Mouse (Mus musculus) limb, embryonic 15.5 days (tissue): ENCODE data around the gene Usp36. TPM values are rescaled to one million over a fixed set of nuclear protein-coding genes. Genes with fewer than 3 reads are reported as not detected.
A peak's percentile ranks its signal among the peaks of the same experiment; 100 is the strongest.

ENCODE experiments used
- ATAC-seq: fragments of 200-750 bp; cut with Nextera tagmentation; 2 replicates; pipeline ENCODE4 v1.8.0; 2017; ENCODE audit warnings: low read depth, moderate TSS enrichment; ENCODE audit not compliant: insufficient number of reproducible peaks, low FRiP score, low TSS enrichment
- H3K27ac ChIP-seq: fragments of 300-500 bp; sonication (generic); 2 replicates; pipeline ENCODE4 v1.5.1; 2015; ENCODE audit warnings: moderate library complexity, mild to moderate bottlenecking, inconsistent platforms
- H3K27me3 ChIP-seq: fragments of 300-500 bp; sonication (generic); 2 replicates; pipeline ENCODE4 v1.6.1; 2015; ENCODE audit warnings: inconsistent platforms
- H3K36me3 ChIP-seq: fragments of 300-500 bp; sonication (generic); 2 replicates; pipeline ENCODE4 v1.6.1; 2015; ENCODE audit warnings: inconsistent platforms
- H3K4me1 ChIP-seq: fragments of 300-500 bp; sonication (generic); 2 replicates; pipeline ENCODE4 v1.6.1; 2015; ENCODE audit warnings: inconsistent platforms
- H3K4me2 ChIP-seq: fragments of 300-500 bp; sonication (generic); 2 replicates; pipeline ENCODE4 v1.6.1; 2015; ENCODE audit warnings: mild to moderate bottlenecking, inconsistent platforms
- H3K4me3 ChIP-seq: fragments of 300-500 bp; sonication (generic); 2 replicates; pipeline ENCODE4 v1.5.1; 2015; ENCODE audit warnings: mild to moderate bottlenecking, inconsistent platforms
- H3K9ac ChIP-seq: fragments of 300-500 bp; sonication (generic); 2 replicates; pipeline ENCODE4 v1.6.1; 2015; ENCODE audit warnings: inconsistent platforms
- H3K9me3 ChIP-seq: fragments of 300-500 bp; sonication (generic); 2 replicates; pipeline ENCODE4 v1.6.1; 2016; ENCODE audit warnings: inconsistent platforms
- WGBS: fragments of 180-500 bp; shearing (Covaris S2); methylation state at CpG from one replicate; pipeline ENCODE4 v1.1.7; 2015; 5-methylcytosine and 5-hydroxymethylcytosine counted together
- polyA plus RNA-seq: library from polyadenylated mRNA; unstranded; fragments of >200 nt; fragmentation: Nextera tagmentation; extraction: Ambion mirVana; gene quantifications from 2 replicates; pipeline ENCODE4 v1.2.1, GENCODE M21; 2015

The Usp36 gene
- polyA plus RNA-seq = 21.0 and 21.3 TPM in 2 replicates

DNA sequence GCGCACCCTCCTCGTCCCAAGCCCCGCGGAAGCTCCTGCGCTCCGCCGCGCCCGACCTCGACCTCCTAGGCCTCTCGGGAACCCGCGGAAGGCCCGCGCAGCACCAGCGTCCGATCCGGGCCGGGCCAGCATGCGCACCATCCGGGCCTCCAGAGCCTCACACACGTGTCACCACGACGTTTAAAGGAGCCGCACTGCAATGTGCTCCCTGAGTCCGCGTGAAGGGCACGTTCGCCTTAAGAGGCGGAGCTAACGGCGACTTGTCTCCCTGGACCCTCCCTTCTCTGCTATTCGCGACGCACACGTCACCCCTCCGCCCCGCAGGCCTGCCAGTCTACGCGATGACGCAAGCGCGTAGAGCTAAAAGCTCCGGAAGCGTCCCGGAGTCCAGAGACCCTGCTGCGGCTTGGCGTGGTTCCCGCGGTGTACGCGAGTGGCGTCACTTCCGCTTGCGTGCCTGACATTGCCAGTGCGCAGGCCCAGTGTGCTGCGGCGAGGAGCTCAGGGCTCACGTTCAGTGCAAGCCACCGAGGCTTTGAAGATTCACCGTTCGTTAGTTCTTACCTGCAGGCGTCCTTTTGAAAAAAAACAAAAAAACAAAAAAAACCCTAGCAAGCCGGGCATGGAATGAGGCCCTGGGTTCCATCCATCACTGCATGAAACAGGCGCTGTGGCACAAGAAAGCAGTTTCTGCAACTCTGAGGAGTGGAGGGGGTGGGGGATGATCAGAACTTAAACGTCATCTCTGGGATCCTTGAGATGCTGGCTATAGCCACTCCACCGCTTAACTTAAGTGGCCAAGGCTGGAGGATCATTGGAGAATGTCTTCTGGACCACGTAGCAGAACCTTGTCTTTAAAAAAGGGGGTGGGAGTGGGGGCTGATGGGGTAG is at the start of gene Usp36:
Usp36 (minus strand) TSS at position 246 of the 891 bp plus-strand sequence.
- ATAC-seq = peak; percentile 97
- Histone ChIP-seq H3K27ac (peak within 1 kb of the TSS; percentile 91), H3K4me1 (peaks cover 14% of the 10 kb centered on the region), H3K4me2 (peak within 1 kb of the TSS; percentile 79), H3K4me3 (peak within 1 kb of the TSS; percentile 92), H3K9ac (peak within 1 kb of the TSS; percentile 93), H3K27me3 (no peaks in the 10 kb centered on the region), H3K9me3 (no peaks in the 10 kb centered on the region), H3K36me3 (peaks cover 24% of the 10 kb centered on the region)
- under 1% methylated on average over 68 of the region's 68 CpGs for WGBS

DNA sequence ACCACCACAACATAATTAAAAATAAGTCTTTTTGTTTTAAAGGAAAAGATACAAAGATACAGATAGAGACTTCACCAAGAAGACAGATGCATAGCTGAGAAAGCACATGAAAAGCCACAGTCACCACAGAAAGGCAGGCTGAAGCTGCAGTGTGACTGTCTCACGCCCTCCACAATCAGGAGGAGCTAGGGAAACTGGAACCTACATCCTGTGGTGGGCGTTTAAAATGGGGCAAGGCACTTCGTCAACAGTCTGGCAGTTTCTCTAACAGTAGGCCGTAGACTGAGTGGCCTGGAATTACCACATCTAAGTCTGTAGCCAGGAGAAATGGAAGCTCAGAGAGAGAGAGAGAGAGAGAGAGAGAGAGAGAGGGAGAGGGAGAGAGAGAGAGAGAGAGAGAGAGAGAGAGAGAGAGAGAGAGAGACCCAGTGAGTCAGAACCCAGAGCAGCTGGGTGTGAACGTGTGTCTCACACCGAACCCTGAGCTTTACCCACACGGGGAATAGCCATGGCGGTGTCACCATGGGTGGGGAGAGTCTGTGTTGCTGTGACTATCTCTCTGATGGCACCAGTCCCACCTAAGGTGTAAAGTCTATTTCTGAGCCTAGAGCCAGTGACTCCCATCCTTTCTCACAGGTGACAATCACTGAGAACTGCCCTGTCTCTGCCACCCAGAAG is 47.6 kb upstream of the Usp36 start:
- no peak for ATAC-seq
- Histone ChIP-seq H3K9me3 (no peaks in the 10 kb centered on the region), H3K4me3 (no peak overlapping the region), H3K36me3 (peaks cover 27% of the 10 kb centered on the region), H3K27ac (no peak overlapping the region), H3K9ac (no peak overlapping the region), H3K4me1 (peaks cover 27% of the 10 kb centered on the region), H3K4me2 (no peak overlapping the region), H3K27me3 (no peaks in the 10 kb centered on the region)
- WGBS = 68% methylated on average over 8 of the region's 8 CpGs

DNA sequence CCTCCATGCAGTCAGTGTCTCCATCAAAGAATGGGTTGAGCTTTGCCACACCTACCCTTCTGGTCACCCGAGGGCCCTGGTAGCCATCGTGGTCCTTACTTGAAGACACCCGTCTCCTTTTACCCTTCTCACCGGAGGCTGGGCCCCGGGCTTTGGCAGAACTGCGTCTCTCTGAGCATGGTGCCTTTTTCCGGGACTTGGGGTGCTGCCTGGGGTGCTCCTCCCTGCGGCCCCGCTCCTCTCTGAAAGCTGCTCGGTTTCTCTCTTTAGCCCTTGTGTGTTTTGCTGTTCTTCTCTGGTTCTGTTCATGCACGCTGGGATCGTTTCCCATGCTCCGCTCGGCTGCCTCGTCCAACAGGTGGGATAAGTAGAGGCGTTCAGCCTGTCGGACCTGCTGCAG is 43.4 kb upstream of the Usp36 start:
- ATAC-seq = no peak
- Histone ChIP-seq H3K4me2 (no peak overlapping the region), H3K27ac (peak overlapping the region; percentile 47), H3K27me3 (no peaks in the 10 kb centered on the region), H3K9ac (no peak overlapping the region), H3K4me3 (no peak overlapping the region), H3K36me3 (peaks cover 44% of the 10 kb centered on the region), H3K4me1 (peaks cover 27% of the 10 kb centered on the region), H3K9me3 (no peaks in the 10 kb centered on the region)
- 66% methylated on average over 17 of the region's 17 CpGs for WGBS

DNA sequence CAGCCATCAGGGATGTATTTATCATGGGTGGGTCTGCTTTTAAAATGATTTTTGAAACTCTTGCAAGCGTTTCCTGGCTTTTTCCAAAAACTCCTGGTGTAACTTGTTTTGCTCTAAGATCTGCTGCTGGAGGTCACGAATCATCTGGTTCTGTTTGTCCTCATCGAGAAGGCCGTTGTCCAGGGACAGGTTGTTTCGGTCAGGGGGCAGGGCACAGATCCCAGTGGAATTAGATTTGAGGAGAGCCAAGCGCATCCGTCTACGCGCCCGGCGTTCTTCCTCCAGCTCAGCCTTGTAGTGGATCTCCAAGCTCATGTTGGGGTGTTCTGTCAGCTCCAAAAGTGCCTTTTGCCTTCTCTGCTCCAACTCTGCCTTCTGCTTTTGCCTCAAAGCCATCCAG is 42.3 kb upstream of the Usp36 start:
- H3K27ac ChIP-seq = peak overlapping the region; percentile 28
- no peak overlapping the region for H3K4me3 ChIP-seq
- H3K9ac ChIP-seq = no peak overlapping the region
- no peaks in the 10 kb centered on the region for H3K9me3 ChIP-seq
- H3K27me3 ChIP-seq = no peaks in the 10 kb centered on the region
- H3K36me3 ChIP-seq = peaks cover 44% of the 10 kb centered on the region
- peaks cover 37% of the 10 kb centered on the region for H3K4me1 ChIP-seq
- no peak for ATAC-seq
- WGBS = 79% methylated on average over 11 of the region's 11 CpGs
- no peak overlapping the region for H3K4me2 ChIP-seq

DNA sequence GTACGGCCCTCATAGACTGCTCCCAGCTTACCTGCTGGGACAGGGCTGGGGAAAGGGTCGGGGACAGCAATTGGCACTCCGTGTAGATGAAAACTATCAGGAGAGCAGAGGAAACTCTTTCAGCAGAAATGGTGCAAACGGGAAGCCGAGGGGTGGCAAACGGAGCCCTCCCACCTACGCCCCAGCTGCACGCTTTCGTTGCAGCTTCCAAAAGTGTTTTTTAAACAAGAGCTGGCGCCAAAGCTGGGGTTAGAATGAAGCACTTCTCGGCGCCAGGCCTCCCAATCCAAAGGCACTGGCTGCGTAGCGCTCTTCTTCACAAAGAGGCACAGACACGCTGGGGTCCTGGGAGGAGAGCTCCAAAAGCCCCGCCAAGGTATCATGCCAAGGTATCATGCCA is 40.7 kb upstream of the Usp36 start:
- Histone ChIP-seq H3K27me3 (no peaks in the 10 kb centered on the region), H3K36me3 (peaks cover 44% of the 10 kb centered on the region), H3K4me2 (no peak overlapping the region), H3K4me3 (no peak overlapping the region), H3K9ac (no peak overlapping the region), H3K9me3 (no peaks in the 10 kb centered on the region), H3K27ac (no peak overlapping the region), H3K4me1 (peaks cover 51% of the 10 kb centered on the region)
- 95% methylated on average over 16 of the region's 16 CpGs for WGBS
- ATAC-seq = no peak

GRCm38 (mm10) chr11:118330361-118330760 is 40.3 kb upstream of the Usp36 start:
- no peak for ATAC-seq

DNA sequence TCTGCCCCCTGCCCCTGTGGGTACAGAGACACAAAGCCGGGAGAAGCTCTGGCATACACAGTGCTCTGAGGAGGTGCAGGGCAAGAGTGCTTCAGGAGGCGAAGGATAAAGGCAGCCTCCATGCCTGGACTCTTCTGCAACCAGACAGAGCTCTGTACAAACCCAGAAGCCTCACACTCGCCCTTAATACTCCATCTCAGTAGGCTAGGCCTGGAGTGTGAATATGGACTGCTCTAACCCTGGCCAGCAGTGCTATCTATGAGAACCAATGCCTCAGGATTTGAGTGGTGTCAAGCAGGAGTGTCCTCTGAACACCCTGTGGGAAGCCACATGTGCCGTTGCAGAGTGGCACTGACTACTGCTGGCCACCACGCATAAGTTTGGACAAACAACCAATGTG is 38.9 kb upstream of the Usp36 start:
- H3K36me3 ChIP-seq = peaks cover 41% of the 10 kb centered on the region
- WGBS = 93% methylated on average over 5 of the region's 5 CpGs
- H3K27ac ChIP-seq = peak overlapping the region; percentile 64; the same call in 1 of the 2 replicates
- H3K4me1 ChIP-seq = peaks cover 60% of the 10 kb centered on the region
- H3K4me2 ChIP-seq = no peak overlapping the region
- H3K9me3 ChIP-seq = no peaks in the 10 kb centered on the region
- no peaks in the 10 kb centered on the region for H3K27me3 ChIP-seq
- H3K9ac ChIP-seq = no peak overlapping the region; the same call in 1 of the 2 replicates
- ATAC-seq = no peak
- H3K4me3 ChIP-seq = no peak overlapping the region

More at GRCm38 (mm10) chr11:118330361-118330760, 40.3 kb upstream of the Usp36 start:
- Histone ChIP-seq H3K27ac (no peak overlapping the region), H3K9me3 (no peaks in the 10 kb centered on the region), H3K36me3 (peaks cover 44% of the 10 kb centered on the region), H3K27me3 (no peaks in the 10 kb centered on the region), H3K4me2 (no peak overlapping the region), H3K9ac (no peak overlapping the region), H3K4me3 (no peak overlapping the region), H3K4me1 (peaks cover 51% of the 10 kb centered on the region)
- 93% methylated on average over 14 of the region's 14 CpGs for WGBS

GRCm38 (mm10) chr11:118328511-118328910 is 38.5 kb upstream of the Usp36 start:
- no peak overlapping the region for H3K4me2 ChIP-seq
- peak overlapping the region; percentile 92 for H3K27ac ChIP-seq
- no peak overlapping the region; the same call in 1 of the 2 replicates for H3K9ac ChIP-seq
- 83% methylated on average over 6 of the region's 6 CpGs for WGBS
- H3K36me3 ChIP-seq = peaks cover 37% of the 10 kb centered on the region
- no peak overlapping the region for H3K4me3 ChIP-seq
- peaks cover 60% of the 10 kb centered on the region for H3K4me1 ChIP-seq
- no peak for ATAC-seq
- no peaks in the 10 kb centered on the region for H3K9me3 ChIP-seq
- H3K27me3 ChIP-seq = no peaks in the 10 kb centered on the region

- Histone ChIP-seq H3K36me3 (peaks cover 25% of the 10 kb centered on the region), H3K4me2 (peak overlapping the region; percentile 44), H3K9ac (no peak overlapping the region), H3K4me1 (peaks cover 62% of the 10 kb centered on the region), H3K27ac (peak overlapping the region; percentile 92), H3K27me3 (no peaks in the 10 kb centered on the region), H3K9me3 (no peaks in the 10 kb centered on the region), H3K4me3 (peak overlapping the region; percentile 17)
- peak; percentile 71 for ATAC-seq
- 37% methylated on average over 24 of the region's 24 CpGs for WGBS
These were observed 37.2 kb upstream of the Usp36 start for GRCm38 (mm10) chr11:118326991-118327971.

- peak overlapping the region; percentile 44; the same call in 1 of the 2 replicates for H3K4me2 ChIP-seq
- H3K9ac ChIP-seq = no peak overlapping the region
- H3K4me1 ChIP-seq = peaks cover 65% of the 10 kb centered on the region
- H3K27ac ChIP-seq = peak overlapping the region; percentile 92
- 83% methylated on average over 4 of the region's 4 CpGs for WGBS
- no peak for ATAC-seq
- no peak overlapping the region for H3K4me3 ChIP-seq
- H3K27me3 ChIP-seq = no peaks in the 10 kb centered on the region
- peaks cover 20% of the 10 kb centered on the region for H3K36me3 ChIP-seq
- H3K9me3 ChIP-seq = no peaks in the 10 kb centered on the region
These were observed 36.4 kb upstream of the Usp36 start for GRCm38 (mm10) chr11:118326491-118326890.

DNA sequence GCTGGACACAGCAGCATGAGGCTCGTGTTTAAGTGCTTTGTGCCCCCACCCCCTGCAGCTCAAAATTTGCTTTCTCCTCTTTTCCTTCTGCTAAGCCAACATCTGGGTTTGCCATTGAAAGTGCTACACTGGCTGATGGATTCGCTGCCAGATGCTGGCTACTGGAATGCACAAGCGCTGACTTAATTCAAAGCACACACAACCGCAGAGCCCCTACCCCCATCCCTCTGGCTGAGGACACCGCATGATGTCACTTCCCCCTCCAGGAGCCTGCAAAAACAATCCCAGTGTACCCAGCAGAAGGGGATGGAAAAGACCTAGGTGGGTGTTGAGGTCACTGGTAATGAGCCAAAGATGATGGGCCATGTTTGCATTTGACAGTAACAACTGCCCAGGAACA is 34.5 kb upstream of the Usp36 start:
- peak; percentile 41; the same call in 1 of the 2 replicates for ATAC-seq
- H3K4me3 ChIP-seq = no peak overlapping the region
- H3K27me3 ChIP-seq = no peaks in the 10 kb centered on the region
- no peak overlapping the region for H3K9ac ChIP-seq
- H3K36me3 ChIP-seq = peaks cover 13% of the 10 kb centered on the region
- no peaks in the 10 kb centered on the region for H3K9me3 ChIP-seq
- H3K4me2 ChIP-seq = 0 out of 2 replicates have a peak overlapping the region, but pooled peaks have one; percentile 24
- 22% methylated on average over 5 of the region's 5 CpGs for WGBS
- H3K27ac ChIP-seq = peak overlapping the region; percentile 81
- peaks cover 67% of the 10 kb centered on the region for H3K4me1 ChIP-seq
